ENCODE assay signal across 18 mouse cellular contexts in the genomic region with DNA sequence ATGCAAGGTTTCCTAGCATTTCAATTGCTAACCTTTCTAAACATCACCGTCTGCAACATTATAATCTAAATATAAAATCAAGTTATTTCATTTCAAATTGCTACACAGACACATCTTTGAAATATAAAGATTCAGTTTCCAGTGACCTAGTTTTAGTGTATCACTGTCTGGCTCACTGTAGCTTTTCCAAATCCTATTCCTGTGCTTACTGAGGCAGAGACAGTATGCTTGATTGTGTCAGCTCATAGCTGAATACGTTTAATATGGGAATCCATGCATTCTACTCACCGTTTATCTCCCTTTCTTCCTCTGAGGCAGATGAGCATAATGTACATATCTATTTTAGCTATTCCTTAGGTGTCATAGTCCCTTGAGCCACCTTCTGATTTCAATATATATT.
A peak's percentile ranks its signal among the peaks of the same experiment; 100 is the strongest.
DNase-seq lines count a peak whose midpoint lies in the region; ATAC-seq and TF ChIP-seq lines count a peak whose summit lies in the region.
"Had no signal": no experiment of that assay in that cellular context is flagged by ENCODE, and none has a peak within 500 bp of the region (broad histone marks: within the 10 kb centered on the region; RNA-seq: fewer than 3 reads in every experiment).

No protein-coding gene starts in this region.

- H3K4me1 ChIP-seq in hindbrain, postnatal 0 days (ENCODE audit: insufficient read depth, low read length): no peaks in the 10 kb centered on the region
- H3K4me1 ChIP-seq in hindbrain, embryonic 12.5 days: no peaks in the 10 kb centered on the region
- H3K4me1 ChIP-seq: embryonic facial prominence, embryonic 10.5 days; embryonic facial prominence, embryonic 12.5 days; forebrain, embryonic 13.5 days; forebrain, embryonic 15.5 days had no signal

- WGBS in hindbrain, postnatal 0 days: 78% methylated on average over 3 of the region's 3 CpGs
- WGBS in hindbrain, embryonic 12.5 days: 89% methylated on average over 3 of the region's 3 CpGs

- no peak overlapping the region for H3K9ac ChIP-seq in hindbrain, postnatal 0 days (replicated peaks; ENCODE audit: low read length)
- no peak overlapping the region for H3K9ac ChIP-seq in hindbrain, embryonic 12.5 days
- H3K9ac ChIP-seq: embryonic facial prominence, embryonic 12.5 days; forebrain, embryonic 13.5 days; forebrain, embryonic 15.5 days; forebrain, postnatal 0 days had no signal

- H3K27me3 ChIP-seq in hindbrain, postnatal 0 days (ENCODE audit: insufficient read depth, low read length): no peaks in the 10 kb centered on the region
- H3K27me3 ChIP-seq in hindbrain, embryonic 12.5 days: no peaks in the 10 kb centered on the region
- H3K27me3 ChIP-seq: embryonic facial prominence, embryonic 12.5 days; forebrain, embryonic 13.5 days; forebrain, embryonic 15.5 days had no signal

- no peak for ATAC-seq in hindbrain, postnatal 0 days
- no peak for ATAC-seq in hindbrain, embryonic 12.5 days (ENCODE audit: low FRiP score)
- no peak for ATAC-seq in granulocyte monocyte progenitor cell, adult 5-6 weeks (replicated peaks; ENCODE audit: poor library complexity, severe bottlenecking)
- ATAC-seq: forebrain, embryonic 13.5 days; forebrain, embryonic 15.5 days; forebrain, postnatal 0 days had no signal

- H3K36me3 ChIP-seq in hindbrain, postnatal 0 days (ENCODE audit: insufficient read depth, low read length): no peaks in the 10 kb centered on the region
- no peaks in the 10 kb centered on the region for H3K36me3 ChIP-seq in hindbrain, embryonic 12.5 days
- H3K36me3 ChIP-seq: embryonic facial prominence, embryonic 10.5 days; embryonic facial prominence, embryonic 12.5 days; forebrain, embryonic 15.5 days had no signal

- no peaks in the 10 kb centered on the region for H3K9me3 ChIP-seq in hindbrain, postnatal 0 days (ENCODE audit: low read length)
- H3K9me3 ChIP-seq in hindbrain, embryonic 12.5 days (replicated peaks): no peaks in the 10 kb centered on the region
- H3K9me3 ChIP-seq: embryonic facial prominence, embryonic 10.5 days; embryonic facial prominence, embryonic 12.5 days; forebrain, embryonic 13.5 days; forebrain, embryonic 15.5 days had no signal

- no peak for TF ChIP-seq CTCF in hindbrain, postnatal 0 days (IDR thresholded peaks at IDR 0.05; ENCODE audit: low read depth)

- no peak overlapping the region for H3K4me2 ChIP-seq in hindbrain, postnatal 0 days (ENCODE audit: low read depth, low read length)
- no peak overlapping the region for H3K4me2 ChIP-seq in hindbrain, embryonic 12.5 days (replicated peaks)
- H3K4me2 ChIP-seq: embryonic facial prominence, embryonic 12.5 days; forebrain, embryonic 13.5 days; forebrain, embryonic 15.5 days had no signal

- H3K4me3 ChIP-seq in hindbrain, postnatal 0 days (ENCODE audit: low read length): no peak overlapping the region
- no peak overlapping the region for H3K4me3 ChIP-seq in hindbrain, embryonic 12.5 days
- H3K4me3 ChIP-seq: embryonic facial prominence, embryonic 10.5 days; embryonic facial prominence, embryonic 12.5 days; forebrain, embryonic 13.5 days; forebrain, embryonic 15.5 days had no signal

- no peak overlapping the region for H3K27ac ChIP-seq in hindbrain, postnatal 0 days
- H3K27ac ChIP-seq in hindbrain, embryonic 12.5 days: no peak overlapping the region
- H3K27ac ChIP-seq: embryonic facial prominence, embryonic 10.5 days; embryonic facial prominence, embryonic 12.5 days; forebrain, embryonic 13.5 days; forebrain, embryonic 15.5 days had no signal

- peak; percentile 26 for DNase-seq in cerebellum, adult 9-10 months
- DNase-seq in cerebellum, adult 11 months: no peak
- peak; percentile 5 for DNase-seq in hindbrain, postnatal 0 days (ENCODE audit: low spot score)
- DNase-seq in brain, adult 2 months (ENCODE audit: low read depth, low spot score): peak; percentile 42
- peak; percentile 10 for DNase-seq in telencephalon, adult 2 months (ENCODE audit: low read depth, low spot score)
- DNase-seq: adrenal gland, adult 2 months; adrenal gland, postnatal 10 days; adrenal gland, postnatal 25 days; cerebellum, adult 11-12 months; cerebellum, adult 9-11 months; cerebellum, postnatal 25 days; forebrain, postnatal 0 days had no signal
